Mouse (Mus musculus) forebrain, embryonic 13.5 days (tissue): ENCODE measurements around the gene Hspb7. TPM values are rescaled to one million over a fixed set of nuclear protein-coding genes. Genes with fewer than 3 reads are reported as not detected.
A peak's percentile ranks its signal among the peaks of the same experiment; 100 is the strongest.

Experiments used
- ATAC-seq: fragments of 200-750 bp; cut with Nextera tagmentation; 2 replicates; pipeline ENCODE4 v1.8.0; 2017
- H3K27ac ChIP-seq: fragments of 300-500 bp; sonication (generic); 2 replicates; pipeline ENCODE4 v1.5.1; 2015; ENCODE audit warnings: inconsistent platforms, mild to moderate bottlenecking, moderate library complexity
- H3K27me3 ChIP-seq: fragments of 300-500 bp; sonication (generic); 2 replicates; pipeline ENCODE4 v1.6.1; 2015; ENCODE audit warnings: mild to moderate bottlenecking, inconsistent platforms
- H3K36me3 ChIP-seq: fragments of 300-500 bp; sonication (generic); 2 replicates; pipeline ENCODE4 v1.6.1; 2015; ENCODE audit warnings: mild to moderate bottlenecking, inconsistent platforms; ENCODE audit not compliant: poor library complexity, severe bottlenecking
- H3K4me1 ChIP-seq: fragments of 300-500 bp; sonication (generic); 2 replicates; pipeline ENCODE4 v1.6.1; 2015; ENCODE audit warnings: inconsistent platforms
- H3K4me2 ChIP-seq: fragments of 300-500 bp; sonication (generic); 2 replicates; pipeline ENCODE4 v1.6.1; 2015; ENCODE audit warnings: inconsistent platforms, mild to moderate bottlenecking, moderate library complexity
- H3K4me3 ChIP-seq: fragments of 300-500 bp; sonication (generic); 2 replicates; pipeline ENCODE4 v1.5.1; 2015; ENCODE audit warnings: mild to moderate bottlenecking, inconsistent platforms
- H3K9ac ChIP-seq: fragments of 300-500 bp; sonication (generic); 2 replicates; pipeline ENCODE4 v1.6.1; 2015; ENCODE audit warnings: mild to moderate bottlenecking, inconsistent platforms
- H3K9me3 ChIP-seq: fragments of 300-500 bp; sonication (generic); replicated peaks from 2 replicates; pipeline ENCODE4 v1.6.1; 2016; ENCODE audit warnings: inconsistent platforms
- WGBS: fragments of 180-500 bp; shearing (Covaris S2); methylation state at CpG from one replicate; pipeline ENCODE4 v1.1.7; 2015; 5-methylcytosine and 5-hydroxymethylcytosine counted together
- polyA plus RNA-seq: library from polyadenylated mRNA; unstranded; fragments of >200 nt; fragmentation: Nextera tagmentation; extraction: Ambion mirVana; gene quantifications from 2 replicates; pipeline ENCODE4 v1.2.1, GENCODE M21; 2015

Gene Hspb7
- polyA plus RNA-seq, result not detected in 2 replicates

- Histone ChIP-seq H3K4me2 (no peak within 1 kb of the TSS), H3K4me1 (peaks cover 2% of the 10 kb centered on the region), H3K27me3 (peaks cover 16% of the 10 kb centered on the region; the same call in 1 of the 2 replicates), H3K4me3 (no peak within 1 kb of the TSS), H3K36me3 (no peaks in the 10 kb centered on the region), H3K9me3 (no peaks in the 10 kb centered on the region), H3K9ac (no peak within 1 kb of the TSS), H3K27ac (no peak within 1 kb of the TSS)
- no peak for ATAC-seq
- WGBS, result 69% methylated on average over 9 of the region's 9 CpGs
Observed at GRCm38 (mm10) chr4:141420192-141420829, at the start of gene Hspb7. Gene Hspb7, plus strand, starts transcription at chr4:141420779.

- ATAC-seq, result no peak
- WGBS, result 94% methylated on average over 5 of the region's 5 CpGs
- H3K9ac ChIP-seq, result no peak overlapping the region
- H3K4me3 ChIP-seq, result no peak overlapping the region
- H3K4me2 ChIP-seq, result no peak overlapping the region
- peaks cover 12% of the 10 kb centered on the region for H3K4me1 ChIP-seq
- H3K9me3 ChIP-seq, result no peaks in the 10 kb centered on the region
- H3K27ac ChIP-seq, result no peak overlapping the region
- no peaks in the 10 kb centered on the region for H3K36me3 ChIP-seq
- peaks cover 24% of the 10 kb centered on the region for H3K27me3 ChIP-seq
Observed at GRCm38 (mm10) chr4:141372426-141372825, 48.2 kb upstream of the Hspb7 start.

DNA sequence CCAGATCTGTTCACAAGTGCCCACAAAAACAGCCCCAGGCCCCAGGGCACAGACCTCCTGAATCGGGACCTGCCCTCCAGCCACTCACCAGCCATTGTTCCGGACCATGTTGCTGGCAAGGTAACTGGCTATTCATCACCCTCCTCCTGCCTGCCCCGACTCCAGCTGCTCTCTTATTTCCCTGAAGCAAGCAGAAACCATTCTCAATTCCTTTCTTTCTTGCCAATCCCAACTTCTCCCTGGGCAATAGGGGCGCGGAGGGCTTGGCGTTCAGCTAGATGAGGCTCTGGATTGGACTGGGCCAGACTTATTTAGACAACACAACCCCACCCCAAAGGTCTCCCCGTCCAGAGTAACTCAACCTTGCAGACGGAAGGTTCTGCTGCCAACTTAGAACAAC lies 40.9 kb upstream of the Hspb7 start:
- Histone ChIP-seq H3K4me1 (peaks cover 11% of the 10 kb centered on the region), H3K4me2 (no peak overlapping the region), H3K4me3 (no peak overlapping the region), H3K27ac (no peak overlapping the region), H3K36me3 (no peaks in the 10 kb centered on the region), H3K9me3 (no peaks in the 10 kb centered on the region), H3K9ac (no peak overlapping the region), H3K27me3 (peaks cover 46% of the 10 kb centered on the region)
- ATAC-seq, result no peak
- 55% methylated on average over 8 of the region's 8 CpGs for WGBS

- Histone ChIP-seq H3K9ac (peak overlapping the region; percentile 34), H3K4me1 (peaks cover 11% of the 10 kb centered on the region), H3K4me3 (peak overlapping the region; percentile 37), H3K4me2 (peak overlapping the region; percentile 62), H3K9me3 (no peaks in the 10 kb centered on the region), H3K36me3 (no peaks in the 10 kb centered on the region), H3K27me3 (peaks cover 52% of the 10 kb centered on the region), H3K27ac (no peak overlapping the region)
- peak; percentile 46; the same call in 1 of the 2 replicates for ATAC-seq
- 2% methylated on average over 25 of the region's 25 CpGs for WGBS
Observed at GRCm38 (mm10) chr4:141382406-141382805, 38.2 kb upstream of the Hspb7 start.

DNA sequence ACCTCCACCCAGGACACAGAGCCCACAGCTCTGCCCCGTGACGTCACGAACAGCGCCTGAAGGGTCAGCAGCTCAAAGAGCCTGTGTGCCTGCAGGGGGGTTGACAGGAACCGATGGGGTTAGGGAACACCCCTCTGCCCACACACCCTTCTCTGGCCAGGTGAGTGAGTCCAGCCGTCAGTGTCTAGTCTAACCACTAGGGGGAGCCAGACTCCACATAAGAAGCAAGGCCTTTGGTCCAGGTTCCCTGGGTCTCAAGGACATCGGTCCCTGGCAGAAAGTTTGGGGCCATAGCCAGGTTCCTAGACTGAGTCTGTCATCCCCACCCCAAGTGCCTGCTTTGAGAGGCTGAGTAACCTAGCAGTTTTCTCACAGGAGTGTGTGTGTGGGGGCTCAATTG lies 35.3 kb upstream of the Hspb7 start:
- no peak overlapping the region for H3K4me3 ChIP-seq
- H3K4me1 ChIP-seq, result peaks cover 13% of the 10 kb centered on the region
- no peak overlapping the region for H3K9ac ChIP-seq
- peaks cover 50% of the 10 kb centered on the region for H3K27me3 ChIP-seq
- ATAC-seq, result no peak
- no peaks in the 10 kb centered on the region for H3K9me3 ChIP-seq
- 2% methylated on average over 7 of the region's 7 CpGs for WGBS
- no peak overlapping the region for H3K4me2 ChIP-seq
- no peaks in the 10 kb centered on the region for H3K36me3 ChIP-seq
- no peak overlapping the region for H3K27ac ChIP-seq

- Histone ChIP-seq H3K27me3 (peaks cover 41% of the 10 kb centered on the region), H3K27ac (no peak overlapping the region), H3K36me3 (no peaks in the 10 kb centered on the region), H3K4me2 (no peak overlapping the region), H3K4me3 (no peak overlapping the region), H3K9me3 (no peaks in the 10 kb centered on the region), H3K9ac (no peak overlapping the region), H3K4me1 (peaks cover 13% of the 10 kb centered on the region)
- no peak for ATAC-seq
- WGBS, result 74% methylated on average over 7 of the region's 7 CpGs
Observed at GRCm38 (mm10) chr4:141386150-141386549, 34.4 kb upstream of the Hspb7 start.

DNA sequence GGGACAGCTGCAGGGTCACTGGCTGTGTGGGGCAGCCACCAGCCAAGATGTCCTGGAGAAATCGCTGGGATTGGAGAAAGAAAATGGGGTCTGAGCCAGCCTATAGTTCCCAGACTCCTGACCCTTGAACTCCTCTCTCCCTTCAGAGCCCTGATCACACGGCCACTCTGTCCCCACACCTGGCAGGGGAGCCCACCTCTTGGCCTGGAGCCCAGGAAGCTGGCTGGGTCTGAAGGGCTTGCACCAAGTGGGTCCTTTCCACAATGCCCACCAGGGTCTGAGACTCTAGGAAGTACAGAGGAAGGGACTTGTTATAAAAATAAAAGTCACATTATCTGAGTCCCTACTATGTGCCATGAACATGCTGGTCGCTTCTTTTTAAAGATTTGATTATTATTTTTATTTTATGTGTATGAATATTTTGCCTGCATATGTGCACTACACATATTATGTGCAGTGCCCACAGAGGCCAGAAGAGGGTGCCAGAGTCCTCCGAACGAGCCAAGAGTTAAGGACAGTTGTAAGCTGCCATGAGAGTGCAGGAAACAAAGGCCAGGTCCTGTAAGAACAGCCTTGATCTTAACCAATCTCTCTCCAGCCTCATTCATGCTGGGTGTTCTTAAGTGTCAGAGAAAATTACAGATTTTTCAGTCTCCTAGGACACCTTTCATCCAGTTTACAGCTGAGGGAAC lies 33.3 kb upstream of the Hspb7 start:
- Histone ChIP-seq H3K36me3 (no peaks in the 10 kb centered on the region), H3K27ac (no peak overlapping the region), H3K4me2 (no peak overlapping the region), H3K9ac (no peak overlapping the region), H3K4me1 (peaks cover 10% of the 10 kb centered on the region), H3K9me3 (no peaks in the 10 kb centered on the region), H3K27me3 (peaks cover 30% of the 10 kb centered on the region), H3K4me3 (no peak overlapping the region)
- ATAC-seq, result peak; percentile 36; the same call in 1 of the 2 replicates
- WGBS, result 17% methylated on average over 5 of the region's 5 CpGs

- WGBS, result 66% methylated on average over 5 of the region's 5 CpGs
- peaks cover 23% of the 10 kb centered on the region for H3K27me3 ChIP-seq
- ATAC-seq, result no peak
- H3K9me3 ChIP-seq, result no peaks in the 10 kb centered on the region
- H3K4me3 ChIP-seq, result no peak overlapping the region
- no peak overlapping the region for H3K27ac ChIP-seq
- peaks cover 4% of the 10 kb centered on the region; the same call in 1 of the 2 replicates for H3K4me1 ChIP-seq
- no peak overlapping the region for H3K9ac ChIP-seq
- H3K4me2 ChIP-seq, result no peak overlapping the region
- no peaks in the 10 kb centered on the region for H3K36me3 ChIP-seq
Observed at GRCm38 (mm10) chr4:141387933-141388332, 32.6 kb upstream of the Hspb7 start.

DNA sequence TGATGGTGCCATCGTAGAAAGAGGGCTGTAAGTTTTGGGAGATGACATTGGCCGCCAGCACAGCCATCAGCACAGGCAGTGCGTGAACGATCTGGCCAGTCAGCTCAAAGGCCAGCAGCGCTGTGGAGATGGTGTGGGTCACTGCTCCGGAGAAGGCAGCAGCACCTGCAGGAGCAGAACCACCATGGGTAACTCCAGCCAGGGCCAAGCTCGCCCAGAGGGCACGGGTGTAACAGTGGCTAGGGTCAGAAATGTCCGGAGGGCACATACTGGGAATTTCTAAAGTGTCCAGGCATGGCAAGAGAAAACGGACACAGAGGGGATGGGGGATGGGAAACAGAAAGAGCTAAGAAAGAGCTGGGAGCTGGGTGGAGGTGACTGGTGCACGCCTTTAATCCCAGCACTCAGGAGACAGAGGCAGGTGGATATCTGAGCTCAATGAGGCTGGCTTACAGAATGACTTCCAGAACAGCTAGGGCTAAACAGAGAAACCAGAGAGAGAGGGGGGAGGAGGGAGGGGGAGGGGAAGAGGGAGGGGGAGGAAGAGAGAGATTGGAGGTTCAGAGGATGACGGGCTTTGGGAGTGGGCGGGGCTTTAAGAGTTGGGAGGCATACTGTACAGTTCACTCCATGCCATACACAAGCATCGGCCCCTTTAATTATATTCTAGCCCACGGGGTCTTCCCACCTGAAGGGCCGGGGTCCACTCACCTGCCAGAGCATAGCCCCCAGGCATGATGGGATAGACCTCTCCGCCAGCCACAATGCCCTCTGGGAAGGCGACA lies 31.0 kb upstream of the Hspb7 start:
- 71% methylated on average over 18 of the region's 18 CpGs for WGBS
- Histone ChIP-seq H3K4me1 (peaks cover 2% of the 10 kb centered on the region; the same call in 1 of the 2 replicates), H3K27ac (no peak overlapping the region), H3K9ac (no peak overlapping the region), H3K9me3 (no peaks in the 10 kb centered on the region), H3K36me3 (no peaks in the 10 kb centered on the region), H3K4me3 (no peak overlapping the region), H3K27me3 (peaks cover 10% of the 10 kb centered on the region), H3K4me2 (no peak overlapping the region)
- no peak for ATAC-seq

DNA sequence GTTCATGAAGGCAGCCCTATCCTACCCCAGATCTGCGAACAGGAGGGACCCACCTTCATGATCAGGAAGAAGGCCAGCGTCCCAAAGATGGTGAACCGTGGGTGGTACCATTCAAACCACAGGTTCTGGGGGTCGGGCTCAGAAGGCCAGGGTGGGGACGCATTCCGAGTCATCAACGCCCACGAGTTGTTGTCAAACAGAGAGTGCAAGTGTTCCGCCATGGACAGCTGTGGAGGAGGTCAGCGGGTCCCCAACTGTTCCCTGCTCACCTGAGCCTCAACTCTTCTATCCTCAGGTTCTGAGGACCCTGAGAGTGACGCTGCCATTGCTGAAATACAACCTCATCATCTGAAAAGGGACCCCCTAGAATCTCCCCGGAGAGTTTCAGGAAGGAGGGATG lies 29.3 kb upstream of the Hspb7 start:
- Histone ChIP-seq H3K4me3 (no peak overlapping the region), H3K9me3 (no peaks in the 10 kb centered on the region), H3K4me1 (peaks cover 2% of the 10 kb centered on the region; the same call in 1 of the 2 replicates), H3K27ac (no peak overlapping the region), H3K4me2 (no peak overlapping the region), H3K9ac (no peak overlapping the region), H3K27me3 (peaks cover 13% of the 10 kb centered on the region; the same call in 1 of the 2 replicates), H3K36me3 (no peaks in the 10 kb centered on the region)
- WGBS, result 74% methylated on average over 12 of the region's 12 CpGs
- ATAC-seq, result no peak

- Histone ChIP-seq H3K9ac (no peak overlapping the region), H3K4me1 (no peaks in the 10 kb centered on the region), H3K27me3 (peaks cover 13% of the 10 kb centered on the region), H3K9me3 (no peaks in the 10 kb centered on the region), H3K27ac (no peak overlapping the region), H3K4me3 (no peak overlapping the region), H3K4me2 (peak overlapping the region; percentile 33), H3K36me3 (no peaks in the 10 kb centered on the region)
- 21% methylated on average over 16 of the region's 16 CpGs for WGBS
- no peak for ATAC-seq
Observed at GRCm38 (mm10) chr4:141394751-141395150, 25.8 kb upstream of the Hspb7 start.

DNA sequence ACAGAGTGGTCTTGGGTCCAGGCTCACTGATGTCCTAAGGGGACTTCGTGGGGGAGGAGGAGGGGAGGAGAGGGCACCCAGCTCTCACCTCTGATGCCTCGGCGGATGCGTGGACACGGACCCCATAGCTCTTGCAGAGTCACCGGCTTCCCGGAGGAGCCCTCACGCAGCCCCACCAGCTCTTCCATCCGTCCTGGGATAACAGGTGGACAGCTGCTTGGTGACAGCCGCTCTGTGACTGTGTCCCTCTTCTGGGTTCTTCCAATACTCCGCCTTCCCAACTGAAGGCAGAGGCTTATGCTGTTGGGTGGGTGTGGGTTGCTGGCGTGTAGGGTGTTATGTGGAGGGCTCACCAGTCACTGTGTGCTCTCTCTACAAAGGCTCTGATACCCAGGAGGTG lies 22.7 kb upstream of the Hspb7 start:
- H3K27ac ChIP-seq, result no peak overlapping the region
- peaks cover 13% of the 10 kb centered on the region for H3K27me3 ChIP-seq
- no peak overlapping the region for H3K9ac ChIP-seq
- H3K36me3 ChIP-seq, result no peaks in the 10 kb centered on the region
- no peaks in the 10 kb centered on the region for H3K9me3 ChIP-seq
- H3K4me1 ChIP-seq, result no peaks in the 10 kb centered on the region
- WGBS, result 77% methylated on average over 12 of the region's 12 CpGs
- ATAC-seq, result no peak
- H3K4me2 ChIP-seq, result no peak overlapping the region
- no peak overlapping the region for H3K4me3 ChIP-seq
